Mouse (Mus musculus) cortical plate, adult 2 months (tissue): ENCODE data around the gene Aak1.

Experiments used
- CTCF ChIP-seq: fragments of 200-500 bp; IDR thresholded peaks from 2 replicates; pipeline ENCODE4 v1.5.1; 2011; ENCODE audit warnings: mild to moderate bottlenecking, control low read depth, low read length; ENCODE audit not compliant: insufficient read depth; ENCODE audit errors: extremely low read depth
- POLR2A ChIP-seq: fragments of 200-500 bp; IDR thresholded peaks from 2 replicates; pipeline ENCODE4 v1.6.1; 2011; ENCODE audit warnings: mild to moderate bottlenecking, low read length, control low read depth; ENCODE audit not compliant: insufficient read depth; ENCODE audit errors: extremely low read depth

DNA sequence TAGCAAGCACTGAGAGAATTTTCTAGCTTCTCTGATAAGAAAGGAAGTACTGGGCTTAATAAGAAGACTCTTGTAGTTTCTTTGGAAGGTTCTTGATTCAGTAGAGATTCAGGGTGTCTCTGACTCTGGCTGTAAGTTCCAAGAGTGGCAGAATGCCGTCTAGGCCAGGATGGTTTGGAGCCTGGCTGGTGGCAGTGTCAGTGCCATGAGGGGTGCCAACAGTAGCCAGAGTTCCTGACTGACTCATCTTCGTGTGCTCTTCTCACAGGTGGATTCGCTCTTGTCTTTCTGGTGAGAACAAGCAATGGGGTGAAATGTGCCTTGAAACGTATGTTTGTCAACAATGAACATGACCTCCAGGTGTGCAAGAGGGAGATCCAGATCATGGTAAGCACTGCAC lies 75.4 kb downstream of the Aak1 start:
- TF ChIP-seq CTCF, result no peak
- no peak for TF ChIP-seq POLR2A
